Mouse (Mus musculus) ES-E14 (cell line): Measurements from ENCODE around the gene Klf12.

Experiments
- HCFC1 ChIP-seq: IDR thresholded peaks from 2 replicates; pipeline ENCODE4 v1.6.1; 2012; ENCODE audit warnings: low read length, inconsistent platforms, borderline replicate concordance; ENCODE audit not compliant: insufficient read depth
- MAFK ChIP-seq: IDR thresholded peaks from 2 replicates; pipeline ENCODE4 v1.6.1; 2014; ENCODE audit warnings: mild to moderate bottlenecking, low read depth, low read length, inconsistent platforms; ENCODE audit not compliant: insufficient read depth
- ZC3H11A ChIP-seq: IDR thresholded peaks from 2 replicates; pipeline ENCODE4 v1.6.1; 2012; ENCODE audit warnings: low read depth, mild to moderate bottlenecking, inconsistent platforms, low read length, borderline replicate concordance
- ZNF384 ChIP-seq: IDR thresholded peaks from 2 replicates; pipeline ENCODE4 v1.6.1; 2012; ENCODE audit warnings: low read depth, low read length, inconsistent platforms

DNA sequence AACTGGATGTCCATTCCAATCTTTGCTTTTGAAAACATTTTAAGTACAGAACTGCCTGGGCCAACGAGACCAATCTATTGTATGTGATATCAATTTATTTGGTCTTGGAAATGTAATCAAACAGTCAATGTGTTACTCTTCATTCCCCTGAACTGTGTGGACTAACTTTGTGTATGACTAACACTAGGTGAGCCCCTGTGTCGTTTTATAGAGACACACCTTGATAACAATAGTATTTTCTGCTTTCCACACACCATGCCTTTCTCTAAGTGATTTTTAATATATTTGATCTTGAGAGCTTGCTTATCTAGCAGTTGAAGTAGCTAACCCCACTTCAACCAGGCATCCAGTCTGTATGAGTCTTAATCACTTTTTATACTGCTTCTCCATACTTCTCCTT is 398.0 kb downstream of the Klf12 start:
- TF ChIP-seq ZNF384 (no peak), MAFK (no peak), HCFC1 (no peak), ZC3H11A (no peak)
